Mouse (Mus musculus): ENCODE results near the gene Mtx1.

DNA sequence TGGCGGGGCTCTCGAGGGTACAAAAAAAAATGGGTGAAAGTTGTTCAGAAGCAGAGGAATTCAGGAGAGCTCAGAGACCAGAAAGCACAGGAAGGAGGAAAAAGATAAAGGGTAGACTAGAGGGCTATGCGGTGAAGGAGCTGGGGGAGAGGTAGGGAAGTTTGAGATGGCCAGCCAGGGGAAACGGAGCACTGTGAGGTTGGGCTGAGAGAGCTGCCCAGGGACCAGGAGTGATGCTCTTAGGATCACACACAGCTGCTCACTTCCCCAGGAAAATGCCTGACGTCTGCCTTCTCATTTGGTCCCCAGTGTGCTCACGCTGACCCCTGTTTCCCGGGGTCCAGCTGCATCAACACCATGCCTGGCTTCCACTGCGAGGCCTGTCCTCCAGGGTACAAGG lies 7.3 kb downstream of the Mtx1 start:
- TF ChIP-seq CTCF (IDR thresholded peaks at IDR 0.05; ENCODE audit: low read depth) (no peak), EP300 (IDR thresholded peaks at IDR 0.05; ENCODE audit: low read depth) (no peak)
